In genomic region chr17:29896181-29897054, GRCm38 (mm10) we compare ENCODE assay signal across 8 mouse cellular contexts.
DNase-seq lines count a peak whose midpoint lies in the region; ATAC-seq lines count a peak whose summit lies in the region.

No protein-coding gene starts in this region.

- DNase-seq in CD4-positive, CD25-positive, alpha-beta regulatory T cell, adult 2 months (ENCODE audit: low read depth, low spot score) = peak; percentile 50
- peak; percentile 22 for DNase-seq in ovary, postnatal 36 days (ENCODE audit: low spot score)
- no peak for DNase-seq in ovary, postnatal 14 days (ENCODE audit: low spot score)
- DNase-seq in hindbrain, embryonic 10.5 days (ENCODE audit: low spot score) = peak; percentile 54
- DNase-seq in midbrain, embryonic 14.5 days = peak; percentile 77
- no peak for DNase-seq in urinary bladder, adult 18-20 months (ENCODE audit: low spot score in 2 of 2)
- DNase-seq in cerebellum, adult 11-12 months = no peak

- peak overlapping the region; percentile 76 for H3K27ac ChIP-seq in hindbrain, embryonic 10.5 days
- H3K27ac ChIP-seq in midbrain, embryonic 14.5 days (replicated peaks; ENCODE audit: low read depth, low read length) = peak overlapping the region; percentile 68

- 0 out of 2 replicates have a peak overlapping the region, but pooled peaks have one; percentile 3 for H3K4me3 ChIP-seq in hindbrain, embryonic 10.5 days
- H3K4me3 ChIP-seq in midbrain, embryonic 14.5 days (replicated peaks; ENCODE audit: low read depth, low read length) = no peak overlapping the region

- 10% methylated on average over 7 of the region's 7 CpGs for WGBS in hindbrain, embryonic 10.5 days
- 4% methylated on average over 7 of the region's 7 CpGs for WGBS in midbrain, embryonic 14.5 days

- no peaks in the 10 kb centered on the region for H3K36me3 ChIP-seq in hindbrain, embryonic 10.5 days
- H3K36me3 ChIP-seq in midbrain, embryonic 14.5 days (ENCODE audit: control insufficient read depth, insufficient read depth, low read length) = no peaks in the 10 kb centered on the region

- no peak overlapping the region for H3K9ac ChIP-seq in midbrain, embryonic 14.5 days (replicated peaks; ENCODE audit: low read length)

- H3K27me3 ChIP-seq in hindbrain, embryonic 10.5 days (ENCODE audit: insufficient read depth, poor library complexity, severe bottlenecking) = peaks cover 20% of the 10 kb centered on the region
- no peaks in the 10 kb centered on the region for H3K27me3 ChIP-seq in midbrain, embryonic 14.5 days (ENCODE audit: control insufficient read depth, insufficient read depth, low read length)

- peaks cover 38% of the 10 kb centered on the region for H3K4me1 ChIP-seq in hindbrain, embryonic 10.5 days (replicated peaks)
- peaks cover 13% of the 10 kb centered on the region for H3K4me1 ChIP-seq in midbrain, embryonic 14.5 days (ENCODE audit: control insufficient read depth, insufficient read depth, low read length)

- ATAC-seq in CD4-positive, CD25-positive, alpha-beta regulatory T cell, adult 4 months = no peak
- ATAC-seq in midbrain, embryonic 14.5 days (ENCODE audit: low FRiP score, low TSS enrichment) = peak; percentile 69

- H3K9me3 ChIP-seq in hindbrain, embryonic 10.5 days = no peaks in the 10 kb centered on the region
- no peaks in the 10 kb centered on the region for H3K9me3 ChIP-seq in midbrain, embryonic 14.5 days (ENCODE audit: control insufficient read depth, low read length)

- no peak overlapping the region for H3K4me2 ChIP-seq in midbrain, embryonic 14.5 days (ENCODE audit: low read length)

Comparison
In these comparisons a context has a peak if more than half of its experiments do, and no peak if none do; other contexts are left out.
1. DNase-seq: peak in CD4-positive, CD25-positive, alpha-beta regulatory T cell, adult 2 months (single experiment), ovary, postnatal 36 days (single experiment), hindbrain, embryonic 10.5 days (single experiment) and midbrain, embryonic 14.5 days (single experiment); none in ovary, postnatal 14 days (single experiment), urinary bladder, adult 18-20 months (0 of 2) and cerebellum, adult 11-12 months (single experiment).